Mouse (Mus musculus) mouse trophoblast stem cell (cell line): Measurements from ENCODE around the gene Pagr1a.

Experiments
- in situ Hi-C, 2 experiments: fragments of 300-500 bp; cut with MseI, MboI; formaldehyde crosslinking; loops; 2 replicates in 1 of 2; 3 replicates in 1 of 2; pipeline ENCODE4 v1.15.1; 2025

Pagr1a gene

DNA sequence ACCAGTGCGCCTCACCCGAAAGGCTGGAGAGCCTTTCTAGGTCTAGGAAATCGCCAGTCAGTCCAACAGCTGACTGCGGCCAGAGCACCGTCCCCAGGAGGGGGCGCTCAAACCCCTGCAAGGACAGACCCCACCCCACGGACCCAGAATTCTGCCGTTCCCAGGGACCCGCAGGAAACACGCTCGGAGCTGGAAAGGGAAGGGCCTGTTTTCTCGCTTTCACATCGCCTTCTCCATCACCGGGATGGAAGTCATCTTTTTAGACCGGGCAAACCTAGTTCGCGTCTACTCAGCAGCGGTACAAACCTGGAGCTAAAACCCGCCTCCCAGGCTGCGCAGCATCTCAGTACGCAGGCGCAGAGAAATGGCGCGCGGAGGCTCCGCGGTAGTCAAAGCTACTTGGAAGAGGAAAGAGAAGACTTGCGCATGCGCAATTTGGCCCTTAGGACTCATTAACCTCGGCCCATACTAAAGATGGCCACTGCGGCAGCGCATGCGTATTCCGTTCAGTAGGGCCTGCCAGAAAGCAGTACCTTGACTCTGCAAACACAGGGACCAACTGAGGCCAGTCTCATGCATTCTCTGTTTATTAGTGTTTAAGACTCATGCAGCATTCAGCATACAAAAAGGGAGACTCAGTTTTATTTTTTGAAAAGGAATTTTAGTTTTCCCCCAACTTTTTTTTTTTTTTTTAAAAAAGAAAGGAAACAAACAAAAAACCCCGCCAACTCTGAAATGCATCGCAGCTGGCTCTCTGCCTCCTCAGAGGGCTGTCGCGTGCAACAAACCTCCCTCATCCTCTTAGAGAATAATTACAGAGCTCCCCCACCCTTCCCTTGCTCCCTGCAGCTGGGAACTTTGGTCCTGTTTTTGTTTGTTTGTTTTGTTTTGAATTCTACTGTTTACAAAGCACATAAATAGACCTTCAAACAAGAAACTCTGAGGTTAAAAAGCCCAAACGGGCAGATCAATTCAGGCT lies at the start of gene Pagr1a:
Pagr1a (minus strand) TSS at position 382 of the 979 bp plus-strand sequence.
- in situ Hi-C loops: no loop called here

DNA sequence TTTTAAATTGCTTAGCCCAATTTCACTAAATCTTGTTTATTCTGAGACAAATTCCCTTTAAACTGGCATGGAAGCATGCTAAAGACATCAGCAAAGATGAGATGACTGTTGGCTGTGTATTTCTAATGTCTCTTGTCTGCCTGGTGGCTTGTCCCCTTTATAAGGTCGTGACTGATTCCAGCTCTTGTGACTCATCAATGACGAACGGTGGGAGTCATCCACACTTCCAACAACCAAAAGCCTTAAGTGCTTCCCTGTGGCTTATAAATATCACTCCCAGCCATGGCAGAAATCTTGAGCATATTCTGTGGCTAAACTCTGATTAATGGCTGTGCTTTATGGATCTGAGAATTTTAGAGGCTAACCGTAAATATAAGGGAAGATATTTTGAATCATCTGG lies 49.2 kb upstream of the Pagr1a start:
- in situ Hi-C loops: no loop called here

DNA sequence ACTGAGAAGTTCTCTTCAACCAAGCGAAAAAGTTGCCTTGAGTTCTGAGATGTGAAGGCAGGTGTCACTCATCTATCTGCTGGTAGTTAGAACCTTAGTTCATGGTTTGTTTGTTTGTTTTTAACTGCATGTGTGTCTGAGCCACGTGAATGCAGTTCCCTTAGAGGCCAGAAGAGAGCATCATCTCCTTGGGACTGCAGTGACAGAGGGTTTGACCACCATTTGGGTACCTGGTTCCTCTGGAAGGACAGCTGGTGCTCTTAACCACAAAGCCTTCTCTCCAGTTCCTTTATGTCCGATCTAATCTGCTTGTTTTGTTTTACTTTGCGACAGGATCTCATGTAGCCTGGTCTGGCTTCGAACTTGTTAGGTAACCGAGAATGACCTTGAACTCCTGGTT lies 48.4 kb upstream of the Pagr1a start:
- in situ Hi-C loops: no loop called here

DNA sequence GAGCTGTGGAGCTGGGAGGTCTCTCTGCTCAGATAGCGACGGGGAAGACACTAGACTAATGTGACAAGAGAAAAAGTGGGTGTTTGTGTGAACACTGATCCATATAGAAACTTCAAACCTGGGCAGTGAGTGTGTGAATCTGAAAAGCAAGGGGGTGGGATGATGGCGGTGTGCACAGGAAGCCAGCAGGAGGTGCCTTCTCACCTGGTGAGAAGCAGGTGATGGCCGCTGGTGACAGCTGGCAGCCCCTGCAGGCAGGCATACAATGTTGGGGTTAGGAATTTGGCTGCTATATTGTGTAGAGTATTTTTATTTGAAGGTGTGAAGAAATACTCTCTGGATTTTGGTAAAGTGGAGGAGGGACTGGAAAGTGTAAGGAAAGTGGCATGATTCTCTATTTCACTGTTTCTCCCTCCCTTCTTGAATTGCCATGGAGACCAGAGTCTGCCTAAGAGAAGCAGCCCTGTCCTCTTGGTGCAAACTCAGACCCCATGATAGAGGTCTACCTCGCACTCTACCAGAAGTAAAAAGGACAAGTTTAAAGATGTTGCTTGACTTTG lies 38.0 kb upstream of the Pagr1a start:
- in situ Hi-C loops: no loop called here

DNA sequence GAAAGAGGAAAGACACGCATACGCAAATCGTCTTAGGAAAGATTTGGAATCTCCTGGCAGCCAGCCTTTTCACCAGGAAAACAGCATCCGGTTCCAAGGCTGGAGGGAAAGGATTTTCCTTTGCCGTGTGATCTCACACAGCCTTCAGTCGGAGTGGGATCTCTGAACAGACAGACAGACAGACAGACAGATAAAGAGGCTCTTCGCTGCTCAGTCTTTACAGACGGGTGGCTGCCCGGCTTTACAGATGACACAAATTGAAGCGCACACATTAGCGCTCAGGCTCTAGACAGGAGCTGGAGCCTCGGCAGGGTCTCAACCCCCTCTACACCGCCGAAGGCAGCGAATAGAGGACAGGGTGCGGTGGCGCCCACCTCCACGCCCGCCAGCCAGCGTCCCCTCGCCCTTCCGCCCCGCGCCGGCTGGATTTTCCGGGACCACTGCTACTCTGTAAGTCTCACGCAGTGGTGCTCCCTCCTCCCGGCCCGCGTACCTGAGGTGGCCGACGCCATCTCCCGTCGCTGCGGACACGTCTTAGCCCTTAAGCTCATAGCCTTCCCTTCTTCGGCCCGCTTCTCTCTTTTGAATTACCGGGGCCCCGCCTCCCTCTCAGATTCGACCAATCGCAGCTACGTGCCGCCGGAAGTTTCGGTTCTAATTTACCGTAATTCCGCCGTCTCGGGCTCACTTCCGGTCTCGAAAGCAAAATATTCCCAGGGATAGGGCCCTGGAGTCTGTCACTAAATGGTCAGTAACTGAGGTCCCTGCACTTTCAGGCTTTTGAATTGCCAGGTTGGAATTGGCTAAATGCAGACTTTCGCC lies 24.9 kb upstream of the Pagr1a start, which contains the start of gene Kif22:
Kif22 (minus strand) TSS at position 621 of the 822 bp plus-strand sequence.
- in situ Hi-C loops: no loop called here

DNA sequence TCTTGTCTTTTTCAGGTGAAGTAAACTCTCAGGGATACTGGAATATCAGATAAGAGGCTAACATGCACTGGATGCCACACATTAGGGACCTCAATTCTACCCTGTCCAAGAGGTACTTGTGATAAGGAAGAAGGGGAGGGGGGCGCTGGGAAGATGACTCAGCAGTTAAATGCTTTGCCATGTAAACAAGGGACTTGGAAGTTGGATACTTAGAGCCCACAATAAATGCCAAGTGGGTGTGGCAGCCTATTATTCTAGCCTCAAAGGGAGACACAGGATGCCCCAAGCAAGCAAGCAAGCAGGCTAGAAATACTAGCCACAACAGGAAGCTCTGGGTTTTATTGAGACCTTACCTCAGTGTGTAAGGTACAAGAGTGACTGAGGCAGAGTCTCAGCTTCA lies 14.1 kb upstream of the Pagr1a start:
- in situ Hi-C loops: no loop called here

DNA sequence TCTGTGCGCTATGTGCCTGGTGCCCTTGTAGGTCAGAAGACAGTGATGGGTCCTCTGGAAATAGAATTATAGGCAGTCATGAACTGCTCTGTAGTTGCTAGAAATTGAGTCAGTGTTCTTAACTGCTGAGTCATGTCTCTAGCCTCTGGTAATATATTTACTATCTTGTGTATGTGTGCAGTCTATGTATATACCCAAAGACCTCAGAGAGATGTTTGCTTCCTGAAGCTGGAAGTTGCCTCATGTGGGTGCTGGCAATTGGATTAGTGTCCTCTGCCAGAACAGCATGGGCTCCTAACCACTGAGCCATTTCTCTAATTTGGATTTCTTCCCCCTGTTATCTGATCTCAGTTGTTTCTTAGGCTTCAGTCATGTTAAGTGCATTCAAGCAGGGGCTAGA lies 13.0 kb upstream of the Pagr1a start:
- in situ Hi-C loops: no loop called here

DNA sequence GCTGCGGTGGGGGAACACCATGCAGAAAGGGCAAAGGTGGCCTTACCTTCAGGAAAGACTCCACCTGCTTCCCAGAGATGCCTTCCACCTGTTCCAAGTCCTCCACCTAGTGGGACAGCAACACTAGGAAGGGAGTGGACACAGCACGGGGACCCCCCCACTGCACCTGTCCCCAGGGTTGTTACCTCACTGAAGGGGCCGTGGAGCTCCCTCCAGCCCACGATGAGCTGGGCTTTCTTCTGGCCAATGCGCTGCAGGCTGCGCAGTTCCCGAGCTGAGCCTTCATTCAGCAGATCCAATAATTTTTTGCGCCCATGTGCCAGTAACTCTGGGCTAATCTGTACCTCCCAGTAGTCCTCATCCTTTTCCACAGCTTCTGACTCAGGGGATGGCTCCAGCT lies 10.7 kb upstream of the Pagr1a start:
- in situ Hi-C loops: no loop called here

DNA sequence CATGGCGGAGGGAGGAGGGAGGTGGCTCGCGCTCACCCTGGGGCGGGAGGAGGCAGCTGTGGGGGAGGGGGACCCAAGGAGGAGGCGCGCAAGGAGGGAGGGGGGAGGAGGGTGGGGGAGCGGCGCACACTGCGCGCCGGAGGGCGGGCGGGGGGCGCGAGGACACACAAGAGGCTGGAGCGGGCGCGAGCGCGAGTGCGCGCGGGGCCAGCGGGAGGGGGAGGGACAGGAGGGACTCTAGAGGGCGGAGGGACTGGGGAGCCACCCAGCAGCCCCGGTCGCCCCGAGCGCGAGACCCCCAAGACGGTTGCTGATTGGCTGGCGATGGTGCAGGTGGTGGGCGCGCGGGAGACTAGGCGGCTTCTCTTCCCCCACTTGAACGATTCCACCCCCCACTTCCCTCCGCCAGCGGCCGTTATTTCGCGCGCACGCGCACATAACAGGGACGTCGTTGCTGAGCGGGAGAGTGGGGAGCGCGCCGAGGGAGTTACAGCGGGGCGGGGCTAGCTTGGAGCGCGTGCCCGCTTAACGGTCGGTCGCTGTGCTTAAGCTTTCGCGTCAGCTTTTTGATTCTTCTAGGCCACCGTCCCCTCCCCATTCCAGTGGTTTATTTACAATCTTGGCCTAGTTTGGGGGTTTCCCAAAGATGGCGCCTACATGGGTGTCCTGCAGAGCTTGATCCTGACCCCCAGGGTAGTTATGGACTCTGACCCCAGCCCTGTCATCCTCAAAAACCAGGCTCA lies 10.0 kb upstream of the Pagr1a start, which contains the start of gene Maz:
Maz (minus strand) TSS at position 54 of the 743 bp plus-strand sequence.
- in situ Hi-C loops: no loop called here

DNA sequence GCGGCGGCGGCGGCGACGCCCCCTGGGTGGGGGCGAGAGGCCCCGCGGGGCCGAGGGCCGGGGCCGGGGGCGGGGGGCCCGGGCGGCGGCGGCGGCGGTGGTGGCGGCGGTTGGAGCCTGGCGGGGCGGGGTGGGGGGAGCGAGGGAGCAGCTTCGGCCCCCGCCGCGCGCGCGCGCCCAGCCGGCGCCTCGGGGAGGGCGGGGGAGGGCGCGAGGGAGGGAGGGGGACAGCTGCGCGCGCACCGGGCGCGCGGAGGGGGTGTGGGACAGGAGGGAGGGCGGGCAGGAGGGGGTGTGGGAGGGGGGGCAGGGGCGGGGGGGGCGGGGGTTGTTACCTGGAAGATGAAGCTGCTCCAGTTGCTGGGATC lies 9.4 kb upstream of the Pagr1a start:
- in situ Hi-C loops: no loop called here

DNA sequence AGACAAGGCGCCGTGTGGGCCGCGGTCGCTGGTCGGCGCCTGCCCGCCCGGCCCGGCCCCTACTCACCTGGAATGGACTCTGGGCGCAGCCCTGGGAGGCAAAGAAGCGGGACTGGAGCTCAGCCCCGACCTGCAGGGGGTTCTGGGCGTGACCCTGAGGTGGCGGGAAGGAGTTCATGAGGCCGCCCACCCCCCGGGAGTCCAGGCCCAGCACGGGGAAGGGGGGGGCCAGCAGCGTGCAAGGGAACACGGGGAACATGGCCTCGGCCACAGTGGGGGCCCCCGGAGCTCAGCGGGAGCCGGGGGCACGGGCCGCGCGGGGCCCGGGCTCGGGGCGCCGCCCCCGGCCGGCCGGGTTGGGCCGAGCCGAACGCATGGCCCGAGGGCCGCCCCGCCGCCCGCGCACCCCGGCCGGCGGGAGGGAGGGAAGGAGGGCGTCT lies 9.0 kb upstream of the Pagr1a start:
- in situ Hi-C loops: no loop called here

DNA sequence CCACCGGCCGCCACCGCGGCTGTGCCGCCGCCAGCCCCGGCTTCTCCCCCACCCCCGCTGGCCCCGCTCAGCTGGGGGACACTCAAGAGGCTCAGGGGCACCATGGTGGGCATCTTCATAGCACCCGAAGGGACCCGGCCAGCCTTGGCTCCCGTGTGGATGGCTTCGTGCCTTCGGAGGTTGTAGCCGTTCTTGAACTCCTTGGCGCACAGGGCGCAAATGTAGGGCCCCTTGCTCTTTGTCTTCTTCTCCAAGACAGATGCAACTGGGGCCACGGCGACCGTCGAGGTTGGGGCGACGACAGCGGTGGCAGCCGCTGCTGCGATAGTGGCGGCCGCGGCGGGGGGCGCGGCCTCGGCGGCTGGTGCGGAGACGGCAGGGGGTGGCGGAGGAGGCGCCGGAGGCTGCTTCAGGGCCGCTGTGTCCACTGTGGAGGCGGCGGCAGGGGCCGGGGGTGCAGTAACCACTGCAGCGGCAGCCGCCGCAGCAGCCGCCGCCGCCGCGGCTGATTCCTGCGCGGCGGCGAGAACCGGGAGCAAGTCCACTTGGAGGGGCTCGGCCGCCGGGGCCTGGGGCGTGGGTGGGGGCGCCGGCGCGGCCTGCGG lies 8.5 kb upstream of the Pagr1a start:
- in situ Hi-C loops: no loop called here

DNA sequence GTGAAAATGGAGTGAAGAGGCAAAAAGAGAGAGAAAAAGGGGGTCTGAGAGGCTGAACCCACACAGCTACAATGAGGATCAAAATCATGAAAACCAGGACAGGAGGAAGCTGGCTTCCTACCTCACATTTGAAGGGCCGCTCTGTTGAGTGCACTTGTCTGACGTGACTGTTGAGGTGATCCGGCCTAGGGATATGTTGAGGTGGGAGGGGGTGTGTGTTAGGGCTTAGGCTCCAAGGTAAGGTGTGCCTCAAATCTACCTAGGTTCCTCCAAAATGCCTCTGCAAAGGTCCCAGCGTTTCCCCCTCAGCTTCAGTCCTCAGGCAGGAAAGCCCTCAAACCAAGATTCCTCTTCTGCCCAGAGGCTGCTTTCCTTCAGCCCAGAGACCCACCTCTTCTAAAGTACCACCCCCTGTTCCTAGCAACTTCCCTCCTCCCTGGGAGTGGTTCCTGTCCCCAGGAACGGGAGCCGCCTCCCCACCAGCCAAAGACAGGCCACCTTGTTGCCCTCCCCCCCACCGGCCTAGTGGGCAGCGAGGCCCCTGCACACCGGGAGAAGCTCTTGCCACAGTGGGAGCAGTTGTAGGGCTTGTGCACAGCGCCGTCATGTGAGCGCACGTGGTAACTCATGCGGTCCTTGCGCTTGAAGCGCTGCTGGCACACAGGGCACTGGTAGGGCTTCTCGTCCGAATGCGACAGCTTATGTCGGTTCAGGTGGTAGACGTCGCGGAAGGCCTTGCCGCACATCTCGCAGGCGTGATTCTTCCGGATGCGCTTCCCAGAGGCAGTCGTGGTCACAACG lies 7.8 kb upstream of the Pagr1a start:
- in situ Hi-C loops: no loop called here

DNA sequence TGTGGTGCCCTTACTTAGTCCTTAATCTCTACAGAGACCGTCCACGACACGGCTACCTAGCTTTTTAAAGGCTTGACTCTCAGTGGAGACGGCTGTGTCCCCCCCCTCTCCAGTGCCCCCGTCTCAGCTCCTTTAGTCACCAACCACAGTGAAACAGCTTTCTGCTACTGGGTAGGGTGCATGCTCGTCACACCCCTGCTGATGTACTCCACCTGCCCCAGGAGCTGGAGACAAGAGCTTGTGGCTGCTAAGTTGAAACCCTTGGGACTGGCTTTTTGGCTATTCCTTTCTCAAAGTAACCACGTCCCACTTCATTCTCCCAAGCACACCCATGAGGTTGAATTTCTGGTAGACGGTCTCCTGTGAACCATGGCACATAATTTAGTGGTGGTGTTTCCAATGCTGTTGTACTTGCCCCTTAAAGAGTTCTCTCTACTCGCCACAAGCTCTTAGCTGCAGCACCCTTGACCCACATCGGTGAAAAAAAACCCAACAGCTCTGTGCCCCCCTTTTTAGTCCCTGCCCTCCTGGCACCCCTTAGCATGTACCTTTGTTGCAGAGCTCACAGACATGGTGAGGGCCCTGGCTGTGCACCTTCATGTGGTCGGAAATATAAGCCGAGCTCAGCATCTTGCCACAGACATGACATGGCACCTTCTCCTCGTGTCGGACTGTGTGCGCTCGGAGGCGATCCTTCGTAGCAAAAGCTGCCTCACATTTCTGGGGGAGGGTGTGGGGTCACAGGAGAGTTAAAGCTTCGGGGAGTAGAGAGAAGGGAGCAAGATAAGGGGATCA lies 6.9 kb upstream of the Pagr1a start:
- in situ Hi-C loops: no loop called here

DNA sequence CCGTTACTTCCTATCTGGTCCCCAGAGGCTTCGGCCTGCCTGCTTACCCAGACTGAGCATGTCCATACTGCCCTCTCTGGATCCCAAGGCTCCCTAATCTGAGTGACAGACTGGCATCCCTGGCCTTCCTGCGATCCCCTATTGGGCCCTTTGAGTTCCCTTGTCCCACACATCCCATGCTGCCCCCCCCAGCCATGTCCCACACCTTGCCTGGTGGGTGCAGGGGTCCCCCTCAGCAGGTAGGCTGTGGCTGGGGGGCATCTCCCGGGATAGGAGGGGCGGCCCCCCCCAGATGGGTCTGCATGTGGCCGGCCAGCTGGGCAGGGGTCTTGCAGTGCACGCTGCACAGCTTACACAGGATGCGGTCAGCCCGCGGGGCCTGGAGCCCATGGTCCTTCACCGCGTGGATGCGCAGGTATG lies 6.1 kb upstream of the Pagr1a start:
- in situ Hi-C loops: no loop called here

DNA sequence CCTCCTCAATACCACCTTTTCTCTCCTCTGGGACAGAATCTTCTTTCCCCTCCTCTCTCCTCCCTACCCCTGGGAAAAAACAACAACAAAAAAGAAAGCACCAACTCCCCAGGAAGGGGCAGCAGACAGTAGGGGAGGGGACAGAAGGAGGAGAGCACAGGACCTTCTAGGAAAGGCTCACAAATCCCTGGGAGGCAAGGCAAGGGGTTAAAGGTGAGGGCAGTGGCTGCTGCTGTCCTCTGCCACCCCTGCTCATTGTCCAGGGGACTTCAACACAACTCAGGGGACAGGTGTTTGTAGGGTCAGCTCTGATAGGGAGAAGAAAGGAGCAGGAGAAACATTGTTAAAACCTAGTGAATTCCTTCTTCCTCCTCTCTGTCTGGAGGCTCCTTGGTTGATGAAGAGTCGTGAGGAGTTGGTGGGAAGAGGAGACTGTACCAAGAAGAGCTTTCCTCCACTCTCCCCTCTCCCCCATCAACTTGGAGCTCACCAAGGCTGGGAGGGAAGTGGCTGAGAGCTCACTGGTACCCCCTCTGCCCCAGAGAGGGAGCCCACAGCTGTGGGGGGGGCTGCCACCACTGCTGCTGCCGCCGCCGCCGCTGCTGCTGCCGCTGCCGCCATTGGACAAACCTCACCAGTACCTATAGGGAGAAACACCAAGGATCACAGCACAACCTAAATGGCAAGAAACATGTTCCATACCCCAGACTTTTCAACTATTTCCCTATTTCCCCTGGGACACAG lies 5.5 kb upstream of the Pagr1a start:
- in situ Hi-C loops: no loop called here

DNA sequence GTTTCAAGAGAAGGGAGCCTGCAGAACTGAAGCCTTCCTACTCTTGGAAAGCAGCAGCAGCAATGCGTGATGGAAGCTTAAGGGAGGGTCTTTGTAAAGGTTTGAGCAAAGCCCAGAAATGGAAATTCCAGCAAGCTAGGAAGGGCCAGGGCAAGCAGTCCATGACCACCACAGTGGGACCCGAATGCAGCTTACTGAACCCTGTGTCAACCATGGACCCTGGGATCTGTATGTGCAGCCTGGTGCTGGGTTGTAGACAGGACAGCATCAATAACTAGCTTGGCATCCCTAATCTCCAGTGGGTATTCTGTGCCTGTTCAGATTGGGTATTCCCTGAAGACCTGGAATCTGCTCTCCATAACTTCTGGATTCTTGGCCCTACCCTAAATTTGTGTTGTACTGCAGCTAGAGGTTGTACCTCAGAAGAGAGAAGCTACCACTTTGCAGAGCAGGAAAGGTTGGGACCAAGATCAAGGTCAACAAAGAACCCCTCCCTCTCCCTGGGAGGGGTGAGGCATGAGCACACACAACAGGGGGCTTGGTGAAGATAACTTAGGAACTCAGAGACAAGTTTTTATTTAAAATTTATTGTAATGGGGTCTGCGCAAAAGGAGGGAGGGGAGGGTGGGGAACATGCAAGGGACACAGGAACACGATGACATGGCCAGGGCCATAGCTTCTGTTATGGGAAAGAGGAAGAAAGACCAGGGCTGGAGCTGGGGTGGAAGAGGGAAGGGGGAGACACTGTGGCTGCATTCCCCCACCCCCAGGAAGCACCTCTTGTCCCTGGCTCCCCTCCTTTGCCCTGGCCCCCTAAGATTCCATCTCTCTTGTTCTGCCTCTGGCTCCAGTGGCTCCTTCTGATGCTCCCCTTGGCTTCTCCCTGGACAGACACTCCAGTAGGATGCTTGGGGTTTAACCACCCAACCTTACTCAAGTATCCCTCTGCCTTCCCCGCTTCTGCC lies 4.7 kb upstream of the Pagr1a start:
- in situ Hi-C loops: no loop called here
